Mouse (Mus musculus): ENCODE data around the gene Hps4.

DNA sequence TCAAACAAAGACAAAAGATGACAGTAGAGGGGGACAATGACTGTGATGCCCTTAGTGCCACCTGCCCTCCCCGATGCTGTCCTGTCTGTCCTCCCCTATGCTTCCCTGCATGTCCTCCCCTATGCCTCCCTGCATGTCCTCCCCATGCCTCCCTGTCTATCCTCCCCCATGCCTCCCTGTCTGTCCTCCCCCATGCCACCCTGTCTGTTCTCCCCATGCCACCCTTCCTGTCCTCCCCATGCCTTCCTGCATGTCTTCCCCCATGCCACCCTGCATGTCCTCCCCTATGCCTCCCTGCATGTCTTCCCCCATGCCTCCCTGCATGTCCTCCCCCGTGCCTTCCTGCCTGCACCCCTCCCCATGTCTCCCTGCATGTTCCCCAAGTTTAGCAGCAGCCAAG lies 42.8 kb upstream of the Hps4 start:
- TF ChIP-seq CTCF (IDR thresholded peaks at IDR 0.05; ENCODE audit: low read depth) (no peak), EP300 (IDR thresholded peaks at IDR 0.05; ENCODE audit: low read depth) (no peak)

Measured in heart, postnatal 0 days (tissue).